Mouse (Mus musculus): Measurements from ENCODE around the gene Aqp6.

The Aqp6 gene

DNA sequence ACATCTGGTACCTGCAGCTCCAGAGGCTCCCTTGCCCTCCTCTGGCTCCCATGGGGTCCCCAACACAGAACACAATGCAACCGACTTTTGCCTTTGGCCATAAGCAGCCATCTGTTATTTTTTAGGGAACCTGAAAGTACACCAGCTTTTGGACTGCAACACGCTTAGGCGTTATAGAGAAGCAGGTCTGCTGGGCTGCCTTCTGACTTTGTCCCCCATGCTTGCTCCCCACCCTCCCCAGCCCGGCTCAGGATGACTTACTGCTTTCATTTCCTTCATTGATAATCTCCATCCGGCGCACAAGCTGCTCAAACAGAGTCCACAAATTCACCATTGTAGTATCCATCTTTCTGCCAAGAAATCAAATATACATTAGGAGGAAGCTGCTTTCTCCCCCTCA is 41.4 kb downstream of the Aqp6 start:
- in situ Hi-C loops (cut with MseI, MboI) = no loop called here

GRCm38 (mm10) chr15:99643832-99644231 is 42.6 kb downstream of the Aqp6 start:
- in situ Hi-C loops (cut with MseI, MboI) = no loop called here

- in situ Hi-C loops (cut with MseI, MboI) = no loop called here
Observed at GRCm38 (mm10) chr15:99644776-99645175, 43.6 kb downstream of the Aqp6 start.

- in situ Hi-C loops (cut with MseI, MboI) = no loop called here
Observed at GRCm38 (mm10) chr15:99648326-99648725, 47.1 kb downstream of the Aqp6 start.

GRCm38 (mm10) chr15:99649067-99649761 is 48.0 kb downstream of the Aqp6 start:
- in situ Hi-C loops (cut with MseI, MboI) = no loop called here

DNA sequence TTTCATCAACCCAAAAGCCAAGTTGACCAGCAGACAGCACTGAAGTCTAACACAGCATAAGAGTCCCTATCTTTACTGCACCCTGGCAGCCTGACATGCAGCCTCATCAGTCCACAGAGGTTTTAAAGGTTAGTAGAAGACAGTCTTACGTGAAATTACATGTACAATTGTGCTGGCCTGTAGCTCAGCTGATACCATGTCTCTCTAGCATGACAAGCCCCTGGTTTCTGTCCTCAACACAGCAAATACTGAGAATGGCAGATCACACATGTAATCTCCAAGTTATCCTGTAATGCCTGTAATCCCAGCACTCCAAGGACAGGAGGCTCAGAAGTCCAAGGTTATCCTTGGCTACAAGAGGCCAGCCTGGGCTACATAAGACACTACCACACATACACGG is 49.1 kb downstream of the Aqp6 start:
- in situ Hi-C loops (cut with MseI, MboI) = no loop called here

DNA sequence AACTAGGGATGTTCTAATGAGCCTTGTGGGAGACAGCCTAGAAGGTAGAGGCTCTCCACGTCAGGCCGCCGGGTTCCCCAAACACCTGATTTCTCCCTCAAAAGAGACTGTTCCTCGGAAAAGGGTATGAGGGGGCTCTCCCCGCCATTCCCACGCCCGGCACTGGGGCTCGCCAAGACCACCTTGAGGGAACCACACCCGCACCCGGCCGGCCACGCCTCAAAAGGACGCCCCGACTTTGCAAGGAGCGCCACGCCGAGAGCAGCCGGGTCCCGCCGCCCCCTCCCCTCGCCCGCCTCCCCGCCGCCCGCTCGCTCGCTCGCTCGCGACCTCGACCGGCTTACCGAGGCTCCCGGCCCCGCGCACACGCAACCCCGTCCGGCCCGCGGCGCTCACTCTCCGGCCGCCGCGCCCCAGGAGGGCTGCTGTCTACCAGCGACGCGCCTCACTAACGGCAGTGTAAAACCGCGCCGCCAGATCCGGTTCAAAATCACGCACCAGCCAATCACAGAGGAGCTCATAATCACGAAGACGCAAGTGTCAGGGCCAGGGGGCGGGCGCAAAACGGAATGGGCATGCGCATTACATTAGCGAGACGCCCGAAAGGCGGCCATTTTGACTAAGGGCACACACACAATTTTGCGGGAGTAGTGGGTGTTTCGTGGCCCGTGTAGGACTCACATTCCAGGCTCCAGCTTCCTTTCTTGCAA is 50.1 kb downstream of the Aqp6 start, which contains the start of gene Racgap1:
Racgap1 (minus strand) TSS at position 494 of the 710 bp plus-strand sequence.
- in situ Hi-C loops (cut with MseI, MboI) = no loop called here

GRCm38 (mm10) chr15:99651984-99652872 is 51.0 kb downstream of the Aqp6 start:
- in situ Hi-C loops (cut with MseI, MboI) = no loop called here

GRCm38 (mm10) chr15:99653291-99653690 is 52.1 kb downstream of the Aqp6 start:
- in situ Hi-C loops (cut with MseI, MboI) = no loop called here

DNA sequence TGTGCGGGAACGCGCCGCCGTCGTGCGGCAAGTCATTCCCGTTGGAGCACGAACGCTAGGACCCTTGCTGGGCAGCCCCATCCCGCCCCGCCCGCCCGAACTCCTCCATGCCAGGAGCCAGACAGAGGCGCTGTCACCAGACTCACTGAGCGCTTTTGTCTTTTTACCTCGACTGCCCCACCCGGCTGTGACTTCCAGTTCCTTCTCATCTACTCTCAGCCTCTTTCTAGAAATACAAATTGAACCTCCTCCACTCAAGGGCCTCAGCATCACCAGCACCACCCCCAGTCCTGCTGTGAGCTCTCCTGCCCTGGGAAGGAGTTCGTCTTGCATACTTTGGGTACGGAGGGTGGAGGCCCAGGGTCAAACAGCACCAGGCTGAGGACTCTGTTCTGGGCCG is 52.7 kb downstream of the Aqp6 start:
- in situ Hi-C loops (cut with MseI, MboI) = no loop called here

Measured in mouse trophoblast stem cell (cell line).